15 mouse cellular contexts compared by ENCODE assay signal in the genomic region with DNA sequence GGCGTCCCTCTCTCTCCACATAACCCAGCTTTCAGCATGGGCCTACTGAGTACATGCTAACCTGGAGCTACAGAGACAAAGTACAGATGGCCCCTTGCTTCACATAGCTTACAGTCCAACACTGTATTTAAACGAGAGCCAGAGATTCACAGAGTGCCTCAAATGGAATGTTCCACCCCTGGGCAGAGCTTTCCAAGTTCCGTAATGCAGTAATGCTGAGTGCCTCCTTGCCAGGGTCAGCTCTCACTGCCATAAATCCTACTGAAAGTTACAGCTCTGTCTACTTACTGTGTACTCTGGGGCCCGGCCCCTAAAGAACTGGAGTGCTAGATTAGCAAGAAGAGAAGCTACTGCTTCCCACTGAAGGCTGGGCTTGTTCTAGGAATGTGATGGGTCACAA. TPM values are rescaled to one million over a fixed set of nuclear protein-coding genes. Genes with fewer than 3 reads are reported as not detected.
DNase-seq lines count a peak whose midpoint lies in the region; ATAC-seq and TF ChIP-seq lines count a peak whose summit lies in the region.
"Had no signal": no experiment of that assay in that cellular context is flagged by ENCODE, and none has a peak within 500 bp of the region (broad histone marks: within the 10 kb centered on the region; RNA-seq: fewer than 3 reads in every experiment).

No protein-coding gene starts in this region.

- peaks cover 3% of the 10 kb centered on the region for H3K4me1 ChIP-seq in lung, embryonic 16.5 days (replicated peaks; ENCODE audit: control insufficient read depth, insufficient read depth, low read length)
- no peaks in the 10 kb centered on the region for H3K4me1 ChIP-seq in stomach, postnatal 0 days (replicated peaks; ENCODE audit: control insufficient read depth, insufficient read depth)

- DNase-seq in embryo, embryonic 10 days (ENCODE audit: low spot score) = peak; percentile 25
- no peak for DNase-seq in embryo, embryonic 9.5 days (ENCODE audit: extremely low spot score)
- DNase-seq in lung, adult 18-20 months = no peak
- DNase-seq in heart, postnatal 4 days = peak; percentile 40
- DNase-seq in stomach, postnatal 0 days (ENCODE audit: low spot score) = no peak
- no peak for DNase-seq in right cerebral cortex, postnatal 4 days
- DNase-seq in layer of hippocampus, postnatal 10 days (ENCODE audit: low spot score in 2 of 2) = no peak
- DNase-seq: cerebellum, postnatal 36 days; kidney, postnatal 14 days; lung, adult 2 months; thymus, postnatal 14 days had no signal

- H3K27ac ChIP-seq in lung, embryonic 16.5 days (ENCODE audit: low read length) = no peak overlapping the region
- no peak overlapping the region for H3K27ac ChIP-seq in stomach, postnatal 0 days (replicated peaks)
- H3K27ac ChIP-seq: left cerebral cortex, adult 2 months; midbrain, embryonic 15.5 days had no signal

- TF ChIP-seq EP300 in stomach, postnatal 0 days (optimal IDR thresholded peaks at IDR 0.05) = no peak

- no peaks in the 10 kb centered on the region for H3K36me3 ChIP-seq in lung, embryonic 16.5 days (ENCODE audit: control insufficient read depth, insufficient read depth, low read length)
- H3K36me3 ChIP-seq in stomach, postnatal 0 days (ENCODE audit: control insufficient read depth, insufficient read depth, low read length) = no peaks in the 10 kb centered on the region
- H3K36me3 ChIP-seq: midbrain, embryonic 15.5 days had no signal

- peak; percentile 18; the same call in 1 of the 2 replicates for ATAC-seq in lung, embryonic 16.5 days (ENCODE audit: low read depth)
- peak; percentile 63; the same call in 1 of the 2 replicates for ATAC-seq in stomach, postnatal 0 days (ENCODE audit: low FRiP score, low TSS enrichment)
- ATAC-seq: midbrain, embryonic 15.5 days; Patski had no signal

- no peak overlapping the region for H3K9ac ChIP-seq in lung, embryonic 16.5 days (ENCODE audit: low read length)
- no peak overlapping the region for H3K9ac ChIP-seq in stomach, postnatal 0 days (ENCODE audit: low read length)
- H3K9ac ChIP-seq: midbrain, embryonic 15.5 days had no signal

- no peaks in the 10 kb centered on the region for H3K27me3 ChIP-seq in lung, embryonic 16.5 days (ENCODE audit: control insufficient read depth, insufficient read depth, low read depth, low read length)
- H3K27me3 ChIP-seq in stomach, postnatal 0 days (ENCODE audit: control insufficient read depth, insufficient read depth, low read length) = no peaks in the 10 kb centered on the region
- H3K27me3 ChIP-seq: Patski had no signal

- H3K9me3 ChIP-seq in lung, embryonic 16.5 days (ENCODE audit: control insufficient read depth, low read length) = peaks cover 3% of the 10 kb centered on the region; the same call in 1 of the 2 replicates
- no peaks in the 10 kb centered on the region for H3K9me3 ChIP-seq in stomach, postnatal 0 days (ENCODE audit: control insufficient read depth, low read length)
- H3K9me3 ChIP-seq: midbrain, embryonic 15.5 days had no signal

- no peak for TF ChIP-seq CTCF in stomach, postnatal 0 days (IDR thresholded peaks at IDR 0.05; ENCODE audit: low read depth)

- 71% methylated on average over 4 of the region's 4 CpGs for WGBS in lung, embryonic 16.5 days
- WGBS in stomach, postnatal 0 days = 51% methylated on average over 4 of the region's 4 CpGs

- H3K4me2 ChIP-seq in lung, embryonic 16.5 days (ENCODE audit: low read depth, low read length) = no peak overlapping the region
- no peak overlapping the region for H3K4me2 ChIP-seq in stomach, postnatal 0 days (replicated peaks; ENCODE audit: low read depth)
- H3K4me2 ChIP-seq: midbrain, embryonic 15.5 days had no signal

- H3K4me3 ChIP-seq in lung, embryonic 16.5 days (ENCODE audit: low read length) = no peak overlapping the region
- no peak overlapping the region for H3K4me3 ChIP-seq in stomach, postnatal 0 days (ENCODE audit: low read depth, low read length)
- H3K4me3 ChIP-seq: left cerebral cortex, adult 2 months; midbrain, embryonic 15.5 days had no signal

RNA-seq across cellular contexts. Expression of a gene that starts 23.6 kb away (rescaled TPM):
- polyA plus RNA-seq in lung, embryonic 16.5 days (2015; fragmentation: Nextera tagmentation; extraction: Ambion mirVana) = 17.7 and 18.5 TPM in 2 replicates
- 1 to 10 TPM; 8.3 to 8.7 TPM for total RNA-seq in heart, postnatal 4 days (2021)
- 6.9 and 7.2 TPM in 2 replicates for polyA plus RNA-seq in stomach, postnatal 0 days (2015; fragmentation: Nextera tagmentation; extraction: Ambion mirVana)
- total RNA-seq in layer of hippocampus, postnatal 10 days (2021) = 100 to 1,000 TPM; 130 to 149 TPM

Comparison
In these comparisons a context has a peak if more than half of its experiments do, and no peak if none do; other contexts are left out.
1. DNase-seq: peak in embryo, embryonic 10 days (single experiment) and heart, postnatal 4 days (single experiment); none in embryo, embryonic 9.5 days (single experiment), lung, adult 18-20 months (0 of 2), stomach, postnatal 0 days (single experiment), right cerebral cortex, postnatal 4 days (single experiment) and layer of hippocampus, postnatal 10 days (0 of 2).
2. RNA of a gene that starts 23.6 kb away (total RNA-seq): 130 to 149 TPM in layer of hippocampus, postnatal 10 days; 8.3 to 8.7 TPM in heart, postnatal 4 days; every median in the first group is over 10 times any median in the second.